Mouse (Mus musculus) Patski (cell line): ENCODE results near the gene Pigh. TPM values are rescaled to one million over a fixed set of nuclear protein-coding genes. Genes with fewer than 3 reads are reported as not detected.

Experiments
- ATAC-seq: fragments of 100-300 bp; one replicate; pipeline ENCODE4 v1.8.0; 2021
- CTCF ChIA-PET: fragments of 350-600 bp; sonication (Branson Sonifier 250); formaldehyde crosslinking; loops from one replicate; lab custom pipeline; 2022; ENCODE audit warnings: inconsistent platforms; lab: Charles Lee
- POLR2A ChIA-PET: fragments of 350-600 bp; sonication (Branson Sonifier 250); formaldehyde crosslinking; loops from one replicate; lab custom pipeline; 2022; ENCODE audit warnings: antibody characterized with exemption, inconsistent platforms; lab: Charles Lee
- DNase-seq: peaks from one replicate; pipeline ENCODE4 v3.0.0-alpha.2; 2011; ENCODE audit warnings: low read depth, low spot score
- H3K27me3 ChIP-seq: fragments of 371-371 bp; one replicate; pipeline ENCODE4 v1.5.1; 2021
- CTCF ChIP-seq: fragments of 100-300 bp; IDR thresholded peaks from one replicate; pipeline ENCODE4 v1.5.1; 2021
- in situ Hi-C: fragments of 300-500 bp; cut with MboI; formaldehyde crosslinking; loops from 3 replicates; pipeline ENCODE4 v1.11.1; 2018; ENCODE audit warnings: low pct_unique_long_range_greater_than_20kb, mixed read lengths
- polyA plus RNA-seq: library from polyadenylated mRNA; unstranded; gene quantifications from one replicate; pipeline ENCODE4 v1.2.3, GENCODE M21; 2021

The Pigh gene
- polyA plus RNA-seq, 1 experiment from 2014 or later: 18.8 TPM

- ChIA-PET POLR2A (no interaction called here), CTCF (interaction anchor here (1.7 kb wide), 1 partner anchor 9 kb away, joined by 4 read pairs; no protein-coding TSS in a partner anchor)
- ATAC-seq (no peak), DNase-seq (no peak)
- TF ChIP-seq CTCF: no peak
- no peaks in the 10 kb centered on the region for H3K27me3 ChIP-seq
- in situ Hi-C loops: no loop called here
These were observed 38.8 kb downstream of the Pigh start for GRCm38 (mm10) chr12:79050545-79051212.

DNA sequence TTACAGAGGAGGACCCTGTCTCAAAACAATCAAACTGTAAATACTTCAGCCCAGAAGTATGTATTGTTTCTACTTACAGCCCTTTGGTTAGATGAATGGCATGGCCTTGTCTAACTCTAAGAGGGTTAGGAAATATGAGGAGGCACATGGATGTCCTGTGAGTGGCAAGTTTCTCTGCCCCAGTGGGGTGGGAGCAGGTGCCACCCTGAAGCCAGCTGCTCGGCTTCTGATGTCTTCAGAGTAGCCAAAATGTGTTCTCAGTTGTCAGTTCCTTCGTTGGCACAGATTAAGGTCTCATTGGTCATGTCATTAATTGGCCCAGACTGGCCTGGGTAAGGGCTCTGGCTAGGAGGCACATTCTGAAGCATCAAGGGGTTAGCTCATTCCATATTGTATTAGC, 39.6 kb downstream of the Pigh start:
- ChIA-PET CTCF (no interaction called here), POLR2A (no interaction called here)
- TF ChIP-seq CTCF: no peak
- ATAC-seq (no peak), DNase-seq (no peak)
- in situ Hi-C loops: no loop called here
- H3K27me3 ChIP-seq: no peaks in the 10 kb centered on the region

DNA sequence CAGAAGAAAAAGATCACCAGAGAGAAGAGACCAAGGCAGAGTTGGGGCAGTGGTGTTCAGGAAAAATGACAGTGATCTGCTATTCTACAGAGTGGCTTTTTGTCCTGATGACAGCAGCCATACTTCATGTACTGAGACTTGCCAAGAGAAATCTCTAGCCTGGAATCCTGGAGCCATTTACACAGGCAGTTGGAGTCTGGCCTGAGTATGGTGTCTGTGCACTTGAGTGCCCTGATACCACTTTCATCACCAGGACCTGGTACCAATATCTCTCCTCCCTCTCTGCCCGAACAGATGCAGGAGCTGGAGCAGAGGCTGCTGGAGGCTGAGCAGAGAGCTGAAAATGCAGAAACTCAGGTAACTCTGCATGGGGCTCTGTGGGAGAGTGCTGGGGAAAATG, 40.6 kb downstream of the Pigh start:
- CTCF ChIA-PET: interaction anchor here (1.1 kb wide), 1 partner anchor 11 kb away, joined by 4 read pairs; no protein-coding TSS in a partner anchor
- no peak for ATAC-seq
- H3K27me3 ChIP-seq: no peaks in the 10 kb centered on the region
- in situ Hi-C loops: no loop called here
- no peak for TF ChIP-seq CTCF
- DNase-seq: no peak
- POLR2A ChIA-PET: no interaction called here

- ChIA-PET POLR2A (no interaction called here), CTCF (no interaction called here)
- in situ Hi-C loops: no loop called here
- no peak for ATAC-seq
- H3K27me3 ChIP-seq: no peaks in the 10 kb centered on the region
- TF ChIP-seq CTCF: no peak
- DNase-seq: no peak
These were observed 42.2 kb downstream of the Pigh start for GRCm38 (mm10) chr12:79047203-79047602.

DNA sequence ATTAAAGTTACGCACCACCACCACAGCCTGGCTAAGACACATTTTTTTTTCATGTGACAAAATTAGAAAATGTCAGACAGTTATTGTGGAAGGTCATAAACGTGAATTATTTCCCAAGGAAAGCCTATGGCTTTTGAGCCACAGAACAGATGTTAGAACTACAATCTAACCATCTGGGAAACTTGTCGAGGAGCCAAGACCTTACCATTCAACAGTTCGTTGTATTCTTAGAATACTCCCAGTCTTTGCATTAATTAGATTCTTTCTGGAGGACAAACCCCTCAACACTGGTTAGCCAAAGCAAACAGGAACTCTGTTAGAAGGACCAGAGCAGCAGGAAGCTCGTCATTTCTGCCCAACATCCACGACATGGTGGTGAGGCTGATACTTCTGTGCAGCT, 43.3 kb downstream of the Pigh start:
- in situ Hi-C loops: no loop called here
- ChIA-PET CTCF (no interaction called here), POLR2A (no interaction called here)
- no peaks in the 10 kb centered on the region for H3K27me3 ChIP-seq
- TF ChIP-seq CTCF: no peak
- DNase-seq: no peak
- no peak for ATAC-seq

DNA sequence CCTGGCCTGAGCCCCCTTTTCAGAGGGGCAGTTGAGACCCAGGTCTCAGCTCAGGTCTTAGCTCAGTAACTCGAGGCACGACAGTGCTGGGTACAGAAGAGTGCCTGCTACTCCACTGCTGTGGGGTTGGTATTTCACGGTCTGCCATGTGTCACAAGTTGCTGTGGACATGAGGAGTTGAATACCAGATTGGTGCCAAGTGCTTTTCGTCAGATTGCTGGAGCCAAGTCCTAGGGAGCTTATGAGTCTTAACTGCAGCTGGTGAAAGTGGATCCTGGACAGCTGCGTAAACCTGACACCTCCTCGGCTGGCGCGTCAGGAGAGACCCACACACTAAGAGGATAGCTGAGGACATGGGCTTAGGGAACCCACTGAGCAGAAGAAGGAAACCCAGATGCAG, 44.8 kb downstream of the Pigh start:
- no peak for TF ChIP-seq CTCF
- DNase-seq (no peak), ATAC-seq (no peak)
- ChIA-PET CTCF (no interaction called here), POLR2A (no interaction called here)
- in situ Hi-C loops: no loop called here
- no peaks in the 10 kb centered on the region for H3K27me3 ChIP-seq

GRCm38 (mm10) chr12:79041436-79041835, 48.0 kb downstream of the Pigh start:
- in situ Hi-C loops: no loop called here
- TF ChIP-seq CTCF: no peak
- DNase-seq: no peak
- no peaks in the 10 kb centered on the region for H3K27me3 ChIP-seq
- CTCF ChIA-PET: interaction anchor here (1.1 to 1.3 kb wide), 3 partner anchors 10 to 56 kb away, joined by 3 to 4 read pairs (median 3); no protein-coding TSS in a partner anchor
- no peak for ATAC-seq
- POLR2A ChIA-PET: interaction anchor here (0.6 to 1.0 kb wide), 2 partner anchors 8 to 12 kb away, joined by 3 read pairs; partner anchors contain the start of gene Plekhh1

DNA sequence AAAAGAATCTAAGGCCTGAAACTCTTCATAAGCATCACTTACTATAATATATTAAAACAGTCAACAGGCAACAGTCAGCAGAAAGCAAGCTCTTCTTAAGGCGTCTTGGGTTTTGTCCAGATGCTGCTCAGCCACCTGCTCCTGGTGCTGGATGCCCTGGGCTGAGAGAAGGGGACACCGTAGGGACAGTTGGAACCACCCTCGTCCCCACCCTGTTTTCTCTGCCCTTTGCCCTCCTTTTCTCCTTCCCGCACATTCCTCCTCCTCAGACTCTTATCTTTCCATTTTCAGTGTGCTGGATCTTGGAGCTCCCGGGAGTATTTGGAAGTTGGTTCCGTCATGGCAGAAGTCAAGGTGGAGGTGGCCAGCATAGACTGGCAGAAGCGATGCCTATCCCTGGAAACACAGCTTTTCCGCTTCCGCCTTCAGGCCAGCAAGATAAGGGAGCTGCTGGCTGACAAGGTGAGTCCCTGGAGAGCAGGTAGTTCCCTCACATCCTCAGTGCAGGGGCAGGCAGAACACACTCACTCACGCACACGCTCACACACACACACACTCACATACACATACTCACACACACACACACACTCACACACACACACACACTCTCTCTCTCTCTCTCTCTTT, 49.1 kb downstream of the Pigh start:
- CTCF ChIA-PET: interaction anchor here (1.1 kb wide), 1 partner anchor 10 kb away, joined by 3 read pairs; no protein-coding TSS in a partner anchor
- H3K27me3 ChIP-seq: no peaks in the 10 kb centered on the region
- TF ChIP-seq CTCF: no peak
- no peak for ATAC-seq
- DNase-seq: no peak
- in situ Hi-C loops: no loop called here
- POLR2A ChIA-PET: interaction anchor here (0.6 to 1.0 kb wide), 3 partner anchors 11 to 190 kb away, joined by 3 to 4 read pairs (median 3); partner anchors contain the start of gene Plekhh1

DNA sequence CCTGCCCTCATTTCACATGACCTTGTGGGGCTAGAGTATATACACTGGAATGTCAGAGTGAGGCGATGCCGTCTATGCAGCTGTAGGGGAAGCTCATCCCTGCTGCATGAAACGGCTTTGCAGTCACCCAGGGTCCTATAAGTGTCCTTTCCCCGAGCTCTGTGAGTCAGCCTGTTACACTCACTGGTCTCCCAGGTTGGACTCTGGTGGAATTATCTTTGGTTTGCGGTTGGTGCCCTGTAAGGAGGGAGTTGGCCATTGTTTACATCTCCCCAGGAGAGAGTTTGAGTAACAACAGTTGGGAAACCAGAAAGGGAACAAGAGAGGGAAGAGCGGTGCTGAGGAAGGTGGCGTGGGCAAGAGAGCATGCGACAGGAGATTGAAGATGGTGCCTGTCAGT, 49.7 kb downstream of the Pigh start:
- in situ Hi-C loops: no loop called here
- CTCF ChIA-PET: no interaction called here
- TF ChIP-seq CTCF: no peak

DNA sequence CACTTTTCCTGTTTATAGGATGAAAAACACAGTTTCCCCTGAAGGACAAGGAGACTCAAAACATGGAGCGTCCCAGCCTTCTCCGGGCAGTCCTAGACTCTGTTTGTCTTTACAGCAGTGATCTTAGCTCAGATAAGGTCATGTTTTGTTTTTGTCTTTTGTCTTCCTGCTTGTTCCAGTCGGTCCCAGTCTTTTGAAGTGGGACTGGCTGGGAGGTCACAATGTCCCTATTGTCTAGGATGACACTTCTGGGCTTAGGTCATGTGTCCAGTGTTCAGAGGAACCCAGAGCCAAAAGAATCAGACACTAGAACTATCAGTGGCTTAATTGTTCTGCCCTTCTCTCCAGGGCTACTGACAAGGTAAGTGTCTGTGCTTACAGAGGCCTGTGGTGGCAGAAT, 54.1 kb downstream of the Pigh start:
- TF ChIP-seq CTCF: no peak
- DNase-seq (no peak), ATAC-seq (no peak)
- in situ Hi-C loops: no loop called here
- ChIA-PET POLR2A (no interaction called here), CTCF (interaction anchor here (0.7 kb wide), 1 partner anchor 8 kb away, joined by 3 read pairs; no protein-coding TSS in a partner anchor)
- H3K27me3 ChIP-seq: no peaks in the 10 kb centered on the region

More for the DNA sequence above, 49.7 kb downstream of the Pigh start:
- POLR2A ChIA-PET: no interaction called here
- no peak for ATAC-seq
- no peak for DNase-seq
- H3K27me3 ChIP-seq: no peaks in the 10 kb centered on the region

DNA sequence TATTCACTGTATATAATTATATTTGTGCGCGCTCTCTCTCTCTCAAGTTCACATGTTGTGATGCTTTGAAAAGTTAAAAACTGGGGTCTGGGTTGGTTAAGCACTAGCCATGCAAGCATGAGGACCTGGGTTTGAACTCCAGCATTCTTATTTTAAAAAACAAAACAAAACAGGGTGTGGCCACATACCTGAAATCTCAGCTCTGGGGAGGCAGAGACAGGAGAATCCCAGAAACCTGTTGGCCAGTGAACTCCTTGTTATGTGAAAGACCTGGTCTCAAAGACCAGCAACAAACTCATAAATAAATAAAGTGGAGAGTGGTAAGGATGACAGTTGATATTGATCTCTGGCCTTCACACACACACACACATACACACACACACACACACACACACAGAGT, 55.1 kb downstream of the Pigh start:
- in situ Hi-C loops: no loop called here
- ATAC-seq: no peak
- TF ChIP-seq CTCF: no peak
- ChIA-PET POLR2A (no interaction called here), CTCF (interaction anchor here (0.5 kb wide), 1 partner anchor 50 kb away, joined by 3 read pairs; no protein-coding TSS in a partner anchor)
- no peak for DNase-seq
- no peaks in the 10 kb centered on the region for H3K27me3 ChIP-seq

Other genes with a start within 250 kb of the Pigh start
- gene Atp6v1d, start 228.0 kb downstream of the Pigh start, polyA plus RNA-seq: 86.4 TPM
- 70.4 TPM for gene Eif2s1, start 227.8 kb downstream of the Pigh start, polyA plus RNA-seq
- 0.09 TPM for gene Plek2, start 182.7 kb downstream of the Pigh start, polyA plus RNA-seq
- 5.6 TPM for gene Tmem229b, start 82.0 kb downstream of the Pigh start, polyA plus RNA-seq
- gene Plekhh1, start 60.5 kb downstream of the Pigh start, polyA plus RNA-seq: 3.9 TPM
- gene Arg2, start 41.1 kb upstream of the Pigh start, polyA plus RNA-seq: 20.4 TPM
- gene Vti1b, start 83.0 kb upstream of the Pigh start, polyA plus RNA-seq: 116 TPM
- gene Rdh11, start 102.6 kb upstream of the Pigh start, polyA plus RNA-seq: 31.4 TPM
- 1.8 TPM for gene Rdh12, start 119.3 kb upstream of the Pigh start, polyA plus RNA-seq
- 32.0 TPM for gene Zfyve26, start 206.7 kb upstream of the Pigh start, polyA plus RNA-seq
- 5.1 TPM for gene Rad51b, start 207.6 kb upstream of the Pigh start, polyA plus RNA-seq